Mouse (Mus musculus) thymus, adult 18-20 months (tissue): ENCODE results near the gene Tmcc2.

ENCODE experiments used
- DNase-seq, 2 experiments: peaks; one replicate each; pipeline ENCODE4 v3.0.0; 2022; ENCODE audit warnings: mixed read lengths in 2 of 2

Gene Tmcc2

DNA sequence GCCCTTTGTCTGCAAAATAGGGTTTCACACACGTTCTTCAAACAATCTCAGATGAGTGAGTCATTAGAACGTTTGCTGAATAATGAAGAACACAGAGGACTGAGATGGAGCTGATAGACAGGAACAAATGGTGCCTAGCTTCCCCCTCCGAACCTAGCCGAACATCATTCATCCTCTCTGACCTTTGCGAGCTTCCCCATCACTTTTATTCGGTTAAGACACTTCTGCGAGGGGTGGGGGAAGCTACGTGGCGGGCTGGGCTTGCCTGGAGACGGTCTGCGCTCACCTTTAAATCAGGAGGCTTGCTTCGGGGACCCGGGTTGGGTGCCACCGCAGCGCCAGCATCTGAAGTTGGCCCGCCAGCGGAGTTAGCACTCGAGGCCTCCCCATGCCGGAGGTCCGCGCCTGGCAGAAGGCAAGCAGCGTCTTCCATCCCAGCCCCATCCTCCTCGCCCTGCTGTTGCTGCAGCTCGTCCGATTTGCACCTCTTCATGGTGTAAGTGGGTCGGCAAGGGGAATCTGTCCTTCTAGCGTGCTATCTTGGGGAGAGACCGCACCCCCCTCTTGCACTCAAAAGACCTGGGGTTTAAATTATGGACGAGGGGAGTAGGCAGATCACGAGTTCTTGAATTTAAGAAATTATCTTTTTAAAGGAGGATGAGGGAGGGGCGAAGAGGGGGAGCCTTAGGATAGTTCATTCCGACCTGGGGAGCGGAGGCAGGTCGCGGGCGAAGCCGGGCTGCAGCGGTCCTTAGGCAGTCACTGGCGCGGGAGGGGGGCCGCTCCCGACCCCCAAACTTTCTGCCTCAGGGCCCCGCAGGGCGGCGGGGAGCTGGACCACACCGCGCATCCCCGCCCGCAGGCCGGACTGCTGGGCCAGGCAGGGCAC is at the start of gene Tmcc2:
TSS of gene Tmcc2 (minus strand) at position 591 of the 889 bp plus-strand sequence.
- DNase-seq = no peak

DNA sequence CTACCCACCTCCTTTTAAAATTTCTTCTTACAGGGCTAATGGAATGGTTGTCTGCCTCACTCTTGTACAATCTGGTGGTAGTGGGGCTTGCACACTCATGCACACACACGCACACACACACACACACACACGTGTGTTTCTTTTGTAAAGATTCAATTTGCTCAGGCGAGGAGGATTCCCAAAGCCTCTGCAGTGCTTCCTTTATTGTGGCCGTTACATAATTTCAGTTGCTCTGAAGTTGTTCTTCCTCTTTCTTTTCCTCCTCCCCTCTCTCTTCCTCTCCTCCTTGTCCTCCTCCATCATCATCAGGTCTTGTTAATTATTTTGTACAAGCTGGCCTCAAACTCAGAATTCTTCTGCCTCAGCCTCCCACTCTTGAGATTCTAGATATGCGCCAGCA is 46.3 kb upstream of the Tmcc2 start:
- no peak for DNase-seq

DNA sequence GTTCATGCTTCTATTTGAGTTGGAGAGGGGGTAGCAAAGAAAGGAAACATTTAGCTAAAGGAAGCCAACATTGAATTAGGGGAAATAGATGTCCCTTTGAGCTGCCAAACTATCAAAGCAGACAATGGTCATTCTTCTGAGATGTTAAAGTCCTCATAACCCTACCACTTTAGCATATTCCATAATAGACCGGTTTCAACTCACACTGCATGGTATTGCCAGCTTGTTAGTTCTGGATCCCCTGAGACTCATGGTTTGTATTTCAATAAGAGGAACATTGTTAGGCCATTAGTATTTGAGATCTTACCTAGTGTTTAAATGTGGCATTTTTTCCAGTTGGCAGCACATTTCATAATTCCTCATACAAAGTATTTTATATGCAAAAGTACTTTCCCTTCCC is 45.9 kb upstream of the Tmcc2 start:
- no peak for DNase-seq

DNA sequence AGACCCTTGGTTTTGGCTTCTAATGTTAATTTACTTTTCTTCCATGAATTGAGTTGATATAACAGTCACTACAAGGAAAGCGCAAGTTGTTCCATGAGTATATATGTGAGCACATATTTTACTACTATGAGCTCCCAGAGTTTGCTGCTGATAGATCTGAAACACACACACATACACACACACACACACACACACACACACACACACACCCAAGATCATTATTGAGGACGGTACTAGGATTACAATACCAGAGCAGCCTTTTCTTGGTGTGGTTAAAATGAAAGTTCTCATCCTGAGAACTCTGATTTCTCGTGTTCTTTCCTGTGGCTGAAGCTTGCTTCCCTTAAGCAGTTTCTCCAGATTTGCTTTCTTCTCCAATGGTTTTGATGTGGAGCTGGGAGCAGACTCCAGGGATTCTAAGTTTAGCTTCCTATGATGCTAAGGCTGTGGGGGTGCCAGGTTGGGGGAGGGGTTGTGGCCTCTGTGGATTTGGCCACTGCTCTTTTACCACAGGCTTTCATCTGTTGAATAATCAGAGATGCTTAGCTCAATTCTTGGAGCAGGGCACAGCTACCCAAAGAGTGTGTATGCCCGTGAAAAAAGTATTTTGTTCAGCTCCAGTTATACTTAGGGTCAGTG is 45.4 kb upstream of the Tmcc2 start:
- DNase-seq = no peak

DNA sequence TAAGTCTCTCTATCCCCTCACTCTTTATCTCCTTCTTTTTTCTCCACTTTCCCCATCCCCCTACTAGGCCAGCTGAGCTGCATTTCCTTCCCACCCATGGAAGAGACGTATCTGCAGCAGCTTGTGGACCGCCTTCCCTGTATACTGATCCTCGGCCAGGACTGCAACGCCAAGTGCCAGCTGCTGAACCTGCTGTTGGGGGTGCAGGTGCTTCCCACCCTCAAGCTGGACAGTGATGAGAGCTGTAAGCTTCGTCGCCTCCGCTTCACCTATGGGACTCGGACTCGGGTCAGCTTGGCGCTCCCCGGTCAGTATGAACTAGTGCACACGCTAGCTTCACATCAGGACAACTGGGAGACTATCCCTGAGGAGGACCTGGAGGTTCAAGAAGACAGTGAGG is 43.0 kb upstream of the Tmcc2 start:
- no peak for DNase-seq

DNA sequence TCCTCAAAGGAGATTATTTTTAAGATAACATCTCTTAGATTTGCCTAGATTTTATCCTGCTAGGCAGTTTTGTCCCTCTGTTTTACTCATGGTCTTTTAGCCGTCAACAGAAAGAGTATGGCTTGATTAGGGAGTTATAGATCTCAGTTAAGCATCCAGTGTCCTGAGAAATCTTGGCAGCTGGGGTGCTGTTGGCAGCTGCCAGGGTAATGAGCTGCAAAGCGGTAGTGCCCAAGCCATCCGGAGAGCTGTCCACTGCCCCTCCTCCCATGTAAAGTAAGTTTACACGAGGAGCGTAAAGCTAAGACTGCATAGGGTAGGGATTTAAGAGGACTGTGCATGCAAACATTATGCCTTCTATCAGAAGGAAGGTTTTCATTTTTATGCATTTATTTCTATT is 42.3 kb upstream of the Tmcc2 start:
- DNase-seq = no peak

DNA sequence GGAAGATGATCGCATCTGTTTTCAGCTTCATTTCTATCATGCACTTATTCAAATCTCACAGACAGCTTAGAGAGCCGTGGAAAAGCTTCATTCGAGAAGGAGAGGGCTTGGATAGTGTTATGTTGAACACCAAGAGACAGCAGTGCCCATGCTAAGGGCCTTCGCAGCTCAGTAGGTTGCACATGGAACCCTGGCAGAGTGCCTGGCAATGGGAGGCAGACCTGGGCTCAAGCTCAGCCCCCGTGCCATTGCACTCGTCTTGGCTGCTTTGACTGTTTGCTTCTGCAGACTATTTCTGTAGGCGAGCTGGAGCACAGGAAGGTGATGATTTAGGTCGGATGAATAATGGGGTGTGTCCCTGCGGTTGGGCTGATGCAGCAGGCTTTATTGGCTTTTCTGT is 40.6 kb upstream of the Tmcc2 start:
- no peak for DNase-seq

DNA sequence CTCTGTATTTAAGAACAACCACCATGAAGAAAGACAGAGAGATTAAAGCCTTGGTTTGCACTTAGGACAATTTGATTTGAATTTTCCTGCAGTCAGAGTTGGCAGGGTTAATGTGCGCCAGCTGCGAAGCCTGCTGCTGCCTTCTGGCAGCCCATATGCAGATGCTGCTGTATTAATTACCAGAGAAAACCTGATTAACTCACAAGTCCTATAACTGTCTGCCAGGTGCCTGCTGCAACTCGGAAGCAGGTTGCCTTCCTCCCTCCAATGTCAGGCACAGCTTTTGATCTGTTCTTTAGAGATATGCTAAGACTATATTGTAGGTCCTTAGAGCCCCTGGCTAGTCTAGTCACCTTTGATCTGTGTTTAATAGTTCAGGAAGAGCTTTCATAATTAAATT is 39.7 kb upstream of the Tmcc2 start:
- no peak for DNase-seq

DNA sequence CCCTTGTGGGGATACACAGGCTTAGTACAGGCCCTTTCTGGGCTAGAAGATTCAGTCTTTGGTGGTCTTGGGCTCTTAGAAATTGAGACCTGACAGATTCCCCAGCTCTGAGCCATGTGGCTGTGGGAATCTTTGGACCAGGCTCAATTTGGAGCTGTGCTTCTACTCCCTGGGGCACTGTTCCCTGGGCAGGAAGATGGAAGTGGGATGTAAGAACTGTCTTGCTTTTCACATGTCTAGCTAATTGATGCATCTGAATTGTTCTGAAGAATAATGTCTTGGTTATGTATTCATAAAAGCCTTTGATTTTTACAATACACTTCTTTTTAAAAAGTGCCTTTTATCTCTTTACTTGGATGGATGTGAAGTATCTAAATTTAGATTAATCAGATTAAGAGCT is 34.5 kb upstream of the Tmcc2 start:
- no peak for DNase-seq

DNA sequence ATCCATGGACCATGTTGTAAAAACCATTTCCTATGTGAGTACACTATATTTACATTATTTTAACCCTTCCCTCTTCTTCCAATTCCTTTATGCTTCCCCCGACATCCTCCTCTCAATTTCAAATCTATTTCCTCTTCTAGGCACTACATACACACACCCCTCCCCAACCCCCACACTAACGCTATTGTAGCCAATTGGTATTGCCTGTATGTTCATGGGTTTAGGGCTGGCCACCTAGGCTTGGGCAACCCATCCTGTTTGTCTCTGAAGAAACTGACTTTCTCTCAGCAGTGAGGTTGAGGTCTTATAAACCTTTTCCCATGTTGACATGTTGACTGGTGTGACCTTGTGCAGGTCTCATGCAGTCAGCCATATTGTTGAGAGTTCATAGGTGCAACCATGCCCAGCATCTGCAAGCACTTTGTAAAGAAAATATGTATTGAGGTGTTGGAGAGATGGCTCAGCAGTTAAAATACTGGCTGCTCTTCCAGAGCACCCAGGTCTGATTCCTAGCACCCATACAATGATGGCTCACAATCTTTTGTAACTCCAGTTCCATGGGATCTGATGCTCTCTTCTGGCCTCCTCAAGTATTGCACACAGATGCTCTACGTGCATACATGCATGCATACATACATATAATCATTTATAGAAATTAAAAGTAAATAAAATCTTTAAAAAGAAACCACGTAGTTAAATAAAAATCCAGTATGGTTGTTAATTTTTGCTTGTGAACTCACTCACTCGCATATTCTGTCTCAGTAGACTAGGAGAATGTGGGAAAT is 32.0 kb upstream of the Tmcc2 start:
- no peak for DNase-seq

DNA sequence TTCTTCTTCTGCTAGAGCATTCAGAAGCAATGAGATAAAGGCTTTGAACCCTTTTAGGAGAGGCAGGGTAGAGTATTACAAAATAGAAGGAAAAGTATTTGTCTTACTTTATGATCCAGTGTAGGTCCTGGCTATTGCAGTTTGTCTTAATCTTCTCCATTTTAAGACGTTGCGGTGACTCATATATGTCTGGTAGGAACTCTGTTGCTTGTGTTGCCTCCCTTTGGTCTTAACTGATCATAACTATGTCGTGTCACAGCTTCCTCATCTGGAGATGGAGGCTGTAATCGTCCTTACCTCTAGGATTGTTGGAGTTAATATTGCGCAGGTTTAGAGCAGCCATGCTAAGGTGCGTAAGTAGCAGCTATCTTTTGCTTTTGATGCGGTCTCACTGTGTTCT is 29.6 kb upstream of the Tmcc2 start:
- DNase-seq = no peak

DNA sequence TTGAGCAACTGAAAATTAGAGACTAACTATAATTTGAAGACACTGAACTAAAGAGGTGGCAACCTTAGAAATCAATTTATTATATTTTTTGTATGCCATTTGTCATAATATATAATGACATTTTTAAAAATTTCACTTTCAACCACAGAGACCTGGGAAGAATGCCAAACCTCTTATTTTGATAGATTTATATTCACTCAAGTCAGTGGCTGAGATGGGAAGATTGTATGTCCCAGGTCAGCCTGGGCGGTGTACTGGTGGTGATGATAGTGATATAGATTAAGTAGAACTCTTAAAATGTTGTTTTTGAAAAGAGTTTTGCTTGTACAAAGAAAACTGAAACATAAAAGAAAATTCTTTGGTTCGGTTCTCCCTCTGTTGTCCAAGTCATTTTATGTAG is 29.1 kb upstream of the Tmcc2 start:
- no peak for DNase-seq

DNA sequence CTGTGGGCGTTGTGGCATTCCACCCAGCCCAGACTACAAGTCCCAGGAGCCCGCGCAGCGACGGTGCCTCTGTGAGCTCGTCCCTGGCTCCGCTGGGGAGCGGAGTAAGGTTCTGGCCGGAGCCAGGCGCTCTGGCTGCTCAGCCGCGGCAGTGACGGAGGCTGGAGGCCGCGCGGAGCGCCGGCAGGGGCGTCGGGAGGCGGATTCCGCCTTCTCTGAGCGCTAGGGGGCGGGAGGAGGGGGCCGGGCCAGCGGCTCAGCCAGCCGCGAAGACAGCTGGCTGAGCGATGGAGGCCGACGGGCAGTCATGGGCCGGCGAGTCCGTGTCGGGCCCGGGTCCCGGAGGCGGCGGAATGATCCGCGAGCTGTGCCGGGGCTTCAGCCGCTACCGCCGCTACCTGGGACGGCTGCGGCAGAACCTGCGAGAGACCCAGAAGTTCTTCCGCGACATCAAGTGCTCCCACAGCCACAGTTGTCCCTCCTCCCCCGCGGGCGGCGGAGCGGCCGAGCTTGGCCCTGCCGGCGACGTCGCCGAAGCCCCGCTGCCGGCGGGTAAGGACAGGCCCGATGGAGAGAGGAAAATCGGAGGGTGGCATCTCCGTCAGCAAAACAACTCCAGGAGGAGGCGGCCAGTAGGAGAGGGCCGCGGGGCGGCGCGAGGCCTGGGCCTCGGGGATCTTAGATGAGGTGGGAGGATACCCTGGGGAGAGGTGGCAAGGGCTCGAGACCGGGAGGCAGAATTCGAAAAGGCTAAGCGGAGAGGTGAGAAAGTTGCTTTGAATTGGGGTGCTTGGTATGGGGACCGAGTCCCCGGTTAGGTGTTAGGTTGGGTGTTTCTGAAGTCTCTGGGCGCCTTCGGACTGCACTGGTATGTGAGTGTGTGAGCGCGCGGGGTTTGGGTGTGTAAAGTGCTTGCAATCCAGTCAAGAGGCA is 26.5 kb upstream of the Tmcc2 start, which contains the start of gene Dstyk:
TSS of gene Dstyk (plus strand) at position 237 of the 933 bp plus-strand sequence.
- peak; percentile 78 to 80 for DNase-seq

DNA sequence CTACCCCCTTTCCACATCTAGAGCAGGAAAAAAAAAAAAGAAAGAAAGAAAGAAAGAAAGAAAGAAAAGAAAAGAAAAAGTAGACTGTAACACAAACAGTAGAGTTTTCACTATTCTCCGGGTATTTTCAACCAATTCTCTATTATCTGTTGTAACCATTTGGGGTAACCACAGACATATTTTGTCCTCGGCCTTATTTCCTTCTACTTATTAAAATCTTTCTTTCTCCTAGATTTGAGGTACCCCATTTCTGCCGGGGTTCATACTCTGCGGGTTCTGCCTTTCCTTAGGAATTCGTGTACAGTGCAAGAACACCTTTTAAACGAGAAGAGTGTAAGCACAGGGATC is 25.8 kb upstream of the Tmcc2 start:
- DNase-seq = no peak

DNA sequence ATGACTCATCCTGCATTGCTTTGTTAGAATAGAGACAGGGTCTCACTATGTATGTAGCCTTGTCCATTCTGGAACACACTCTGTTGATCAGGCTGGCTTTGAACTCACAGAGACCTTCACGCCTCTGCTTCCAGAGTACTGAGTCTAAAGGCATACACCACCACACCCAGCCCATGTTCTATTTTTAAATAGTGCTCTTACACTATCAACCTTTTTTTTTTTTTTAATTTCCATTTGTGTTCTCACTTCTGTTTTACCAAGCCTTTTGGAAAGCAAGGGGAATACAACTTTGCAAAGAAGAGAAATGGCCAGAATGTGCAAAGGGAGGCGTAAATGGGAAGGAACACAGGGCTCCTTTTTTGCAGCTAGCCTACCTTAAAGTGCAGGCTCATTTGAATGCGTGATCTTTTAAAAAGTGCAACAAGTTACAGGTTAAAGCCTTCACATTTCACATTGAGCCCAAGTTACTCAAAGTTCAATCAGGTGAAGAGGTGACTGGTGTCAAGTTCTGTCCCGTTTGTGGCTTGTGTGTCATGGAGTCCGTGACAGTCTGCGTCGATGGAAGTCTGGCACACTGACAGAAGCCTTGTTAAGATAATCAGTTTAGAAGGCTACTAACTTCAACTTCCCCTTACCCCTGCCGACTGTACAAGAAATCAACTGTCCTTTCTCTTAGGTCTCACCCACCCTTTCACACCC is 25.3 kb upstream of the Tmcc2 start:
- DNase-seq = no peak

DNA sequence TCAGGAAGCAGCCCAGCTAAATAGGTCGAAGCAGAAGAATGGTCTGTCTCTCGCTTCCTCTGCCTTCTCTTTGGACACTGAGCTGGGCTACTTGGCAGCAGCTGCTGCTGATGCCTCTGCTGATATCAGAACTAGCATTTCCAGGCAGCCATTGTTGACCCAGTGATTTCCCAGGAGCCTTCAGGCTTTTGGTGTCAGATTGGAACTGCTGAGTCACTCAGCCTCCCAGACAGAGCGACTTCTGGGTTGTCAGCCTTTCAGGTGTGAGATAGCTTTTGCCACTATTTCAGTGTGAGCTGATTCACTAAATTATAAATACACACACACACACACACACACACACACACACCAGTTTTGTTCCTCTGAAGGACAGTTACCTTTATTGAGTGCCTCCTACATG is 19.6 kb upstream of the Tmcc2 start:
- no peak for DNase-seq

DNA sequence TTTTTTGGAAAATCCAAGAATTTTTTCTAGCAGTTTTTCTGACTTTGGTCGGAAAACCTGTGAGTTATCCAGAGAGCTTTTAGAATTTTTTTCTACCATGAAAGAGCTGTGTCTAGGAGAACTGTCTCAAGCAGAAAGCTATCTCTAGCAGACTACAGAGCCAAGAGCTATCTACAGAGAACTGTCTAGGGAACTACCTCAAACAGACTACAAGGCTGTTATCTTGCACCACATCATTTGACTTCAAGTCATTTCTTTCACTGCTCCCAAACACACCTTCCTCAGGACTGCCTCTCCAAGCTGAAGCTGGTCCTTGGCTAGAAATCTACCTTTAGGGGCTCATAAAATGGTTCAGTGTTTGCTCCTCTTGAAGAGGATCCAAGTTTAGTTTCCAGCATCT is 10.8 kb upstream of the Tmcc2 start:
- DNase-seq = no peak

DNA sequence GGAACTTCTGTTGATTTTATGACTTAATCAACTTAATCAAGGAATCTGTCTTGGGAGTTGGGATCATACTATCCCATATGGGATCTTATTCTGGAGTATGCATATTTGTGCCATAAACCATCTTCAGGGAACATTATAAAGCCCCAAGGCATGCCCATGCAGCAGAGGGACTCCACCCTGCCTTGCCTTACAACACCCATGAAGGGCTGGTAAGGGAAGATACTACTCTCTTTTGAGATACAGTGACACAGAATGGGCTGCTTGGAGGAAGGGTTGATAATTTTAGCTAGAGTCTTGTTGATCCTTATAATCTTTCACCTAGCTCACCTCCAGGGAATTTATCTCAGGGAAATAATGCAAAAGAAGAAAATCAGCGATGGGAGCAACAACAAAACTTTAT is 9.5 kb upstream of the Tmcc2 start:
- DNase-seq = no peak

DNA sequence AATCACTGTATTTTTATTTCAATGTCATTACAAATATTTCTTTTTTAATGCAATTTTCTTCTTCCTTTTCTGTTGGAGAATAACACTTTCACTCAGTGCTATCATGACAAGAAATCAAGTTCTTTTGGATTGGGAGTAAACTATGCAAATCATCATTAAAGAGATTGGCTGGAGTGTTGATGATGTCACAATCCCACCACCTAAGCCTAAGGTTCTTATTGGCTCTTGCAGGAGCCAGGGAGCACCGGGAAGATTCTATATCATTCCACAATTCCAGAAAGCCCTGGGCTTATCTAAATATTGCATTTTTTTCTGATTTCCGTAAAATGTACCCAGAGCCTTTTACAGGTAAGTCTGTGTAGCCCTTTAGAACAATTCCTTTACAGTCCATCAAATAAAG is 5.6 kb upstream of the Tmcc2 start:
- DNase-seq = no peak

DNA sequence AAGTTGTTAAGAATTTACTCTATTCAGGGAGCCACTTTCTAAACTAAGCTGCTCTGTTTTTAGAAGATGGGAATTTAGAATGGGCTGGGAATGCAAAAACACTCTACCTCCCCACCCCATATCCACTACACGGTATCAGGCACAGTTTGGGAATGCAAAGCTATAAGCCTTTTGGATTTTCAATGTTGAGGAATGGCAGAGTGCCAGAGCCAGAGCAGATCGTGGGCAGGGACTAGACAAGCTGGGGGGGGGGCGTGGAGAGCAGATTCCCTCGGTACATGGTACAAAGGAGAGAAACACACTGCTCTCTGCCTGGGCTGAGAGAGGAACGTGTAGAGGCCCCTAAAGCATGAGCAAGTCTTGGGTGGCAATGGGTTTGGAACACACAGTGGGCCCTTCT is 1.8 kb upstream of the Tmcc2 start:
- DNase-seq = no peak

DNA sequence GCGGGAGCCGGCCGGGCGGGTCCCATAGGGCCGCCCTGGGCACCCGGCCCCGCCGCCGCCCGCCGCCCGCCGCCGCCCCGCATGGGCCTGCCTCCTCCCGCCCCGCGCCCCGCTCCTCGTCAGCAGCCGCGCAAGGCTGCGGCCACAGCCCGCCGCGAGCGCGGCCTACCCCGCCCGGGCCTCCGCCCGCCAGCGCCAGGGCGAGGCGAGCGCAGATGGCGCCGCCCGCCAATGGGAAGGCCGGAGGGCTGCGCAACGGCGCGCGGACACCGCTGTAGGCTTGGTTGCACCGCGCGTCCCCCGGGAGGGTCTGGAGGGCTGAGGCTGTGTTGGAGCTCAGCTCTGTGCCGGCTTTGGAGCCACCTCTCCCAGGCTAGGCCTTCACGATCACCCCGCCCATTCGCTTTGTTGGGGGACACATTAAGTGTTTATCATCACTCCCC is 520 bp upstream of the Tmcc2 start:
- DNase-seq = no peak
